Mouse (Mus musculus) kidney, embryonic 16.5 days (tissue): Measurements from ENCODE around the gene Fn3k. TPM values are rescaled to one million over a fixed set of nuclear protein-coding genes. Genes with fewer than 3 reads are reported as not detected.

ENCODE experiments used
- ATAC-seq: fragments of 200-750 bp; cut with Nextera tagmentation; 2 replicates; pipeline ENCODE4 v1.8.0; 2017; ENCODE audit warnings: moderate TSS enrichment; ENCODE audit not compliant: low FRiP score, low TSS enrichment
- H3K27ac ChIP-seq: fragments of 300-500 bp; sonication (generic); 2 replicates; pipeline ENCODE4 v1.5.1; 2014; ENCODE audit warnings: low read length
- H3K27me3 ChIP-seq: fragments of 300-500 bp; sonication (generic); 2 replicates; pipeline ENCODE4 v1.6.1; 2014; ENCODE audit warnings: low read length, control low read depth, mixed read lengths; ENCODE audit not compliant: insufficient read depth
- H3K36me3 ChIP-seq: fragments of 300-500 bp; sonication (generic); 2 replicates; pipeline ENCODE4 v1.6.1; 2014; ENCODE audit warnings: low read length, control low read depth, mixed read lengths; ENCODE audit not compliant: insufficient read depth
- H3K4me1 ChIP-seq: fragments of 300-500 bp; sonication (generic); 2 replicates; pipeline ENCODE4 v1.6.1; 2014; ENCODE audit warnings: low read length, control low read depth, mixed read lengths; ENCODE audit not compliant: insufficient read depth
- H3K4me2 ChIP-seq: fragments of 300-500 bp; sonication (generic); replicated peaks from 2 replicates; pipeline ENCODE4 v1.6.1; 2014; ENCODE audit warnings: low read depth, low read length
- H3K4me3 ChIP-seq: fragments of 300-500 bp; sonication (generic); 2 replicates; pipeline ENCODE4 v1.5.1; 2014; ENCODE audit warnings: mild to moderate bottlenecking, low read length
- H3K9ac ChIP-seq: fragments of 300-500 bp; sonication (generic); replicated peaks from 2 replicates; pipeline ENCODE4 v1.6.1; 2014; ENCODE audit warnings: low read length
- H3K9me3 ChIP-seq: fragments of 300-500 bp; sonication (generic); 2 replicates; pipeline ENCODE4 v1.6.1; 2016; ENCODE audit warnings: low read length, control low read depth
- microRNA-seq: library from miRNA; unstranded; fragments of <30 nt; microRNA quantifications from one replicate; pipeline ENCODE4, GENCODE M21; 2016
- polyA plus RNA-seq: library from polyadenylated mRNA; unstranded; fragments of >200 nt; fragmentation: Nextera tagmentation; extraction: Ambion mirVana; gene quantifications from 2 replicates; pipeline ENCODE4 v1.2.1, GENCODE M21; 2015

The Fn3k gene
- polyA plus RNA-seq, 1 experiment from 2014 or later: 3.6 TPM

GRCm38 (mm10) chr11:121490651-121491050, 55.9 kb downstream of the Fn3k start:
- ATAC-seq: no peak
- no peak overlapping the region for H3K9ac ChIP-seq
- H3K27ac ChIP-seq: no peak overlapping the region
- no peak overlapping the region for H3K4me3 ChIP-seq
- no peaks in the 10 kb centered on the region for H3K27me3 ChIP-seq
- H3K4me2 ChIP-seq: no peak overlapping the region
- no peaks in the 10 kb centered on the region for H3K9me3 ChIP-seq
- no peaks in the 10 kb centered on the region for H3K36me3 ChIP-seq
- no peaks in the 10 kb centered on the region for H3K4me1 ChIP-seq

Small RNA genes within 50 kb of the gene (microRNA-seq; reads per million reads assigned to microRNA genes)
- gene Mir7236: not detected

Other genes with a start within 250 kb of the Fn3k start
- gene Hexdc, start 230.5 kb upstream of the Fn3k start, polyA plus RNA-seq: 11.3 and 11.8 TPM in 2 replicates
- 30.8 and 39.7 TPM in 2 replicates for gene Ogfod3, start 230.2 kb upstream of the Fn3k start, polyA plus RNA-seq
- 40.4 and 41.0 TPM in 2 replicates for gene Cybc1, start 205.6 kb upstream of the Fn3k start, polyA plus RNA-seq
- gene Narf, start 197.7 kb upstream of the Fn3k start, polyA plus RNA-seq: 70.9 and 76.0 TPM in 2 replicates
- 7.1 and 8.8 TPM in 2 replicates for gene Foxk2, start 174.9 kb upstream of the Fn3k start, polyA plus RNA-seq
- gene Wdr45b, start 80.5 kb upstream of the Fn3k start, polyA plus RNA-seq: 105 and 107 TPM in 2 replicates
- gene Rab40b, start 46.7 kb upstream of the Fn3k start, polyA plus RNA-seq: 5.6 and 5.7 TPM in 2 replicates
- gene Fn3krp, start 13.5 kb upstream of the Fn3k start, polyA plus RNA-seq: 8.9 and 11.5 TPM in 2 replicates
- gene Tbcd, start 17.0 kb downstream of the Fn3k start, polyA plus RNA-seq: 40.6 and 40.8 TPM in 2 replicates
- 0.77 and 0.90 TPM in 2 replicates for gene Zfp750, start 84.4 kb downstream of the Fn3k start, polyA plus RNA-seq
- gene B3gntl1, start 238.2 kb downstream of the Fn3k start, polyA plus RNA-seq: 8.7 and 8.8 TPM in 2 replicates